8 mouse cellular contexts compared by ENCODE assay signal in the genomic region with DNA sequence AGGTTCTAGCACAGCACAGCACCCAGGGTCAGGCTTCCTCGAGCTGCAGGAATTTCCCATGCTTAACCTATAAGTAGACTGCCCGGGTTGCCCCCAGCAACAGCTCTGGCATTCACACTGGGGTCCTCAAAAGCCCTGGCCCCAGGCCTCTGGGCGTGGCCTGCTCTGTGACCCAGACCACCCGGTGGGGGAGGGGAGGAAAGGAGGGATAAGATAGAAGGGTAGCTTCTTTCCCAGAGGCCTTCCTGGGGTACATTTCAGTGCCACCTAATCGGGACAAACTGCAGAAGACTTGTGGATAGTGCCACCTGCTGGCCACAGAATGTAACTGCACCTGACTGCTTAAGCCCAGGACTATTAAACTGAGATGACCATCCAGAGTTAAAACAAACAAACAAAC. TPM values are rescaled to one million over a fixed set of nuclear protein-coding genes. Genes with fewer than 3 reads are reported as not detected.
DNase-seq lines count a peak whose midpoint lies in the region; ATAC-seq lines count a peak whose summit lies in the region.

No protein-coding gene starts in this region.

- no peaks in the 10 kb centered on the region for H3K36me3 ChIP-seq in liver, embryonic 16.5 days (ENCODE audit: control insufficient read depth, insufficient read depth)
- H3K36me3 ChIP-seq in neural tube, embryonic 13.5 days = no peaks in the 10 kb centered on the region

- H3K4me3 ChIP-seq in liver, embryonic 16.5 days (ENCODE audit: low read depth, low read length) = no peak overlapping the region
- no peak overlapping the region for H3K4me3 ChIP-seq in neural tube, embryonic 13.5 days

- peaks cover 51% of the 10 kb centered on the region for H3K27me3 ChIP-seq in liver, embryonic 16.5 days (ENCODE audit: control insufficient read depth, insufficient read depth, low read depth, low read length)
- H3K27me3 ChIP-seq in neural tube, embryonic 13.5 days = peaks cover 66% of the 10 kb centered on the region

- H3K4me1 ChIP-seq in liver, embryonic 16.5 days (ENCODE audit: control insufficient read depth, low read depth, low read length) = no peaks in the 10 kb centered on the region
- peaks cover 19% of the 10 kb centered on the region for H3K4me1 ChIP-seq in neural tube, embryonic 13.5 days (replicated peaks)

- DNase-seq in B cell, adult 2 months = peak; percentile 67 to 73
- peak; percentile 27 for DNase-seq in T-cell, adult 2 months (ENCODE audit: low spot score)
- DNase-seq in kidney, adult 8-10 months = peak; percentile 48 to 65
- peak; percentile 60 for DNase-seq in thymus, postnatal 0 days (ENCODE audit: low spot score)

- peak; percentile 79 for ATAC-seq in common myeloid progenitor, adult 5-6 weeks (replicated peaks; ENCODE audit: low read depth, poor library complexity, severe bottlenecking)
- ATAC-seq in granulocyte monocyte progenitor cell, adult 5-6 weeks (replicated peaks; ENCODE audit: poor library complexity, severe bottlenecking) = peak; percentile 53
- 0 out of 2 replicates have a peak, but pooled peaks have one; percentile 9 for ATAC-seq in liver, embryonic 16.5 days (ENCODE audit: low read depth)
- peak; percentile 37; the same call in 1 of the 2 replicates for ATAC-seq in neural tube, embryonic 13.5 days (ENCODE audit: low read depth)

- H3K9me3 ChIP-seq in liver, embryonic 16.5 days (replicated peaks; ENCODE audit: control insufficient read depth, low read length) = no peaks in the 10 kb centered on the region
- no peaks in the 10 kb centered on the region for H3K9me3 ChIP-seq in neural tube, embryonic 13.5 days

- no peak overlapping the region for H3K9ac ChIP-seq in liver, embryonic 16.5 days (ENCODE audit: low read depth, low read length)
- 0 out of 2 replicates have a peak overlapping the region, but pooled peaks have one; percentile 46 for H3K9ac ChIP-seq in neural tube, embryonic 13.5 days

- no peak overlapping the region for H3K27ac ChIP-seq in liver, embryonic 16.5 days (ENCODE audit: low read length)
- H3K27ac ChIP-seq in neural tube, embryonic 13.5 days (replicated peaks) = no peak overlapping the region

- 8% methylated on average over 5 of the region's 5 CpGs for WGBS in liver, embryonic 16.5 days (ENCODE audit: insufficient replicate concordance)
- WGBS in neural tube, embryonic 13.5 days = 2% methylated on average over 5 of the region's 5 CpGs

- H3K4me2 ChIP-seq in liver, embryonic 16.5 days (ENCODE audit: low read depth, low read length) = no peak overlapping the region
- no peak overlapping the region for H3K4me2 ChIP-seq in neural tube, embryonic 13.5 days

RNA-seq across cellular contexts. Expression of a gene that starts 4.7 kb away (rescaled TPM):
- not detected in 2 replicates for total RNA-seq in common myeloid progenitor, adult 5-6 weeks (2017)
- not detected in 2 replicates for total RNA-seq in granulocyte monocyte progenitor cell, adult 5-6 weeks (2014; fragmentation: Nextera tagmentation)
- total RNA-seq in granulocyte monocyte progenitor cell, adult 5-6 weeks (2017) = not detected in 2 replicates
- polyA plus RNA-seq in liver, embryonic 16.5 days (2015; fragmentation: Nextera tagmentation; extraction: Ambion mirVana) = not detected in 2 replicates
- polyA plus RNA-seq in neural tube, embryonic 13.5 days (2015; fragmentation: Nextera tagmentation; extraction: Ambion mirVana) = 0.43 and 0.49 TPM in 2 replicates
- 0.09 TPM in 1 of 2 replicates, not detected in the other for polyA plus RNA-seq in thymus, postnatal 0 days (2015; fragmentation: Nextera tagmentation; extraction: Ambion mirVana)

RNA-seq across cellular contexts. Expression of a gene that starts 6.8 kb away (rescaled TPM):
- 1.4 and 6.9 TPM in 2 replicates for total RNA-seq in common myeloid progenitor, adult 5-6 weeks (2017)
- total RNA-seq in granulocyte monocyte progenitor cell, adult 5-6 weeks (2014; fragmentation: Nextera tagmentation) = 5.4 and 19.9 TPM in 2 replicates
- total RNA-seq in granulocyte monocyte progenitor cell, adult 5-6 weeks (2017) = 5.8 and 11.2 TPM in 2 replicates
- 4.4 and 5.0 TPM in 2 replicates for polyA plus RNA-seq in liver, embryonic 16.5 days (2015; fragmentation: Nextera tagmentation; extraction: Ambion mirVana)
- polyA plus RNA-seq in neural tube, embryonic 13.5 days (2015; fragmentation: Nextera tagmentation; extraction: Ambion mirVana) = 10.6 and 11.3 TPM in 2 replicates
- polyA plus RNA-seq in thymus, postnatal 0 days (2015; fragmentation: Nextera tagmentation; extraction: Ambion mirVana) = 4.8 and 6.2 TPM in 2 replicates

Comparison
In these comparisons a context has a peak if more than half of its experiments do, and no peak if none do; other contexts are left out.
1. ATAC-seq: peak in every context shown above with its lines; median percentile 79 in common myeloid progenitor, adult 5-6 weeks; 53 in granulocyte monocyte progenitor cell, adult 5-6 weeks; 37 in neural tube, embryonic 13.5 days; 9 in liver, embryonic 16.5 days.